Mouse (Mus musculus) cerebellum, adult 9-10 months (tissue): ENCODE data around the gene Slc25a27.

Experiments
- DNase-seq: peaks from one replicate; pipeline ENCODE4 v3.0.0; 2022

The Slc25a27 gene

GRCm38 (mm10) chr17:43645136-43645535 is 21.9 kb downstream of the Slc25a27 start:
- no peak for DNase-seq

GRCm38 (mm10) chr17:43644375-43644774 is 22.6 kb downstream of the Slc25a27 start:
- no peak for DNase-seq

DNA sequence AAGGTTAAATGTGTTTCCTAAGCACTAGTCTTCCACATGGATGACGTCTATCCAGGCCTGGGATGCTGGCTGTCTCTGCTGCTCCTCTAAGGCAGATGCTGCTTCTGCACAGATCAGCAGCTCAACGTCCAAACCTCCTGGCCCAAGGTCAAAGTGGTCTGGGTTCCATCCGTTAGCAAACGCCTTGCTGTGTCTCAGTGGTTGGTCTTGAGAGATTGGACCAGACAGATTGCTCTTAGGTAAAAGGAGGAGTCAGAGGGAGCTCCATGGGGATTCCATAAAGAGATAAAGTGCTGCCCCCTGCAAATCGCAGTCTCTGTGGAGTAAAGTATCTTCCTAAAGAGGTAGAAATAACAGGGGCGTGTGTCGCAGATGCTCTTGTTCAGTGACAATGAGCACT is 23.8 kb downstream of the Slc25a27 start:
- no peak for DNase-seq

DNA sequence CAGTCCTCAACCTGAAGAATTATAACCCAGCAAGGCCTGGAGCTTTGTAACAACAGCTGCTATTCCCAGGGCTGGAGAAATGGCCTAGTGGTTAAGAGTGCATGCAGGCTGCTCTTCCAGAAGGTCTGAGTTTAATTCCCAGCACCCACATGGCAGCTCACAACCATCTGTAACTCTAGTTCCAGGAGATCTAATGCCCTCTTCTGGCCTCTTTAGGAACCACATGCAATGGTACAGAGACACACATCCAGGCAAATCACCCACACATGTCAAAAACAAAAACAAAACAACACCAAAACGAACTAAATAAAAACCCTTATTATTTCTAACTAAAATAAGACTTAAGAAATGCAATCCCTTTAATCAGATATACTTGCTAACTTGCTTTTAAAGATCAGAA is 26.2 kb downstream of the Slc25a27 start:
- no peak for DNase-seq

GRCm38 (mm10) chr17:43637146-43637545 is 29.9 kb downstream of the Slc25a27 start:
- no peak for DNase-seq

DNA sequence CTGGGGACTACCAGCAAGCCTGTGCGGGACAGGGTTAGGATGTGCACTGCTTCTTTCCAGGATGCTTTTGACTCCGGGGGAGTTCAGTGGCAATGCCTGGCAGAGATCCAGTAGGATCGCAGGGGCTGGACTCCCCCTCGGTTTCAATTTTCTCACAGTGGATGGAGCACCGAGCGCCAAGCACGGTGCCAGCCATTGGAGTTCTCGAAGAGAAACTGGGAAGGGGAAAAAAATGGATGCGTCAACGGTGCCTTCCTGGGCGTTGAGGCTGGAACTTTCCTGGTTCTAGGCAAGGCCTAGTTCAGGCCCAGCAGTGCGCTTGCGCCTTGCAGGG is 36.6 kb downstream of the Slc25a27 start:
- no peak for DNase-seq

DNA sequence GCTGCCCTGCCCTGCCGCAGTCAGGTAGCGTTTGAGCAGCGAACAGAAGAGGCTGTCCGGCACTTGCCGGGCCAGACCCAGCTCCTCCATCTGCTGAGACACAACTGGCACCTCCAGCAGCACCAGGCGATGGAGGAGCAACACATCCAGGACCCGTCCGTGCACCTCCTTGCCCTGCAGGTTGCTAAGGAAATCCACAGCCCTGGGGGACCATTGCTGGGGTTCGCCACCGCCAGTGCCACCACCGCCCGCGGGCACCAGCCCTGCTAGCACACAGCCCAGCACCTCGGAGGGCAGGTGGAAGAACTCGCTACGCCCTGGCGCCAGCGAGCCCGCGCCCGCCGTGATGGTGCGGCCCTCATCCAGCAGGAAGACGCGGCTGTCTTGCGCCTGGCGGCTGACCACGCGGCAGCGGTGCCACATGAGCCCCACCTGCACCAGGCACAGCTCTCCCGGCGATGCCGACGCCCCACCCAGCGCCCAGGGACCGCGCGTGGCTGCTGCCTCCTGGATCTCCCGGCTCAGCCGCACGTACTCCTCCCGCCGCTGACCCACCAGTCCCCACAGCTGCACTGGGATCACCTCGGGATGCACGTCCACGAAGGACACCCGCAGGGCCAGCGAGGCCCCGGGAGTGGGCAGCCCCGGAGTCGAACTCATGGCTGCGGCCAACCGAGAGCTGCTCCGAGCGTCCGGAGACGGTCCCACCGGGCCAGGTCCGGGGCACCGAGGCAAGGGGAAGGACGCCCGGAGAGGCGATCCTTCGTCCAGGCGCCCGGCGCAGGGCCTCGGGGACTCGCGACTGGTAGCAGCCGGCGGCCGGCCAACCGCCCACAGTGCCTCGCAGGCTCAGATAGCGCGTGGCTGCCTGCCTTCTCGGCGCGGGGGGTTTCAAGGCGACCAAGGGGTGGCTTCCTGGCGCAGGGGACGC is 37.3 kb downstream of the Slc25a27 start, which contains the start of gene Tdrd6:
Gene Tdrd6 (minus strand): TSS at position 804 of the 931 bp plus-strand sequence.
- no peak for DNase-seq

GRCm38 (mm10) chr17:43629026-43629495 is 38.0 kb downstream of the Slc25a27 start:
- no peak for DNase-seq

GRCm38 (mm10) chr17:43628246-43628645 is 38.8 kb downstream of the Slc25a27 start:
- DNase-seq: no peak

GRCm38 (mm10) chr17:43622076-43622475 is 44.9 kb downstream of the Slc25a27 start:
- no peak for DNase-seq

DNA sequence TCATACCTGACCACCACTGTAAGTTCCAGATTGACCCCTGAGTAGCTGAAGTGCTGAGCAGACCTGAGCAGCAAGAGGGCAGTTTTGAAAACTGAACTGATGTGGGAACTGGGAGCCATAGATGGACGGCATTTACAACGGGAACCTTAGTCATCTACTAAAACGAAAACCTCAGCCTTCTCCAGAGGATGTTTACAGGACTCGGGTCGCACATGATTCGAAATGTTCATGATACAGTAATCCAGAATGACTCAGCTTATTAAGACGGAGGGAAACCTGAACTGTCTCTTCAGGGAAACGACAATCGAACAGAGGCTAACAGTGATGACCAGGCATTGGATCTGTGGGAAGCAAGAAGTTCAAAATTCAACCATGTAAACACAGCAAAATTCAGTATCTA is 47.9 kb downstream of the Slc25a27 start:
- no peak for DNase-seq

DNA sequence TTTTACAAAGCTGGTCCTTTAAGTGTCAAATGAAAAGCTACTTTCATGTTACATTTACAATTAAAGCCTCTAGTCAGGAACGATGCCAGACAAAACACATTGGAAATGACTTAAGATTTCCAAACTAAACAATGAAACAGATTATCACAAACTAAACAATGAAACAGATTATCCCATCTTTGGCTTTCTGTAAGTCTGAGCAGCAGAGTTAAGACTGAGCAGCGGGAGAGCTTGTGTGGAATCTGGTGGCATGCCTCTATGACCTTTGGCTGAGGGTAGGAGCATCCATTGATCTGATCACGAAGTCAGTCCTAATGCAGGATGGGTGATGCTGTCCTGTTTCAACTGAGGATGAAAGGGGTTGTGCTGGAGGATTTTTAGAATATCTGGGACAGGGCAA is 54.8 kb downstream of the Slc25a27 start:
- no peak for DNase-seq

DNA sequence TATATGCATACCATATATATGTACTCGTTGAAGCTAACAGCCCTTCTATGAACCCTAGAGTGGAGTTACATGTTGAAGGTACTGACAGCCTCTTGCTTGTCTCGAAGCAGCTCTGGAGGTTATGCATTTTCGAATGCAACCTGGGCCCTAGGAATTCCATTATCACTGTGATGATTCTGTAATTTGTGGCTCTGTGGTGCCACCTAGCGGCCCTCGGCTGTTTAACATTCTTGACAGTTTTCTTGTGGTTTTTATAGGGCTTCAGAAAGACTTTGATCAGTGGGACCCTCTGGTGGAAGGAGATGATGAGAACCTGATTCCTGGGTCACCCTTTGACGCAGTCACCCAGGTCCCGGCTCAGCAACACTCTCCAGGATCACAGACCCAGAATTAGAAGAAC is 55.4 kb downstream of the Slc25a27 start:
- peak; percentile 36 for DNase-seq

GRCm38 (mm10) chr17:43606704-43607103 is 60.3 kb downstream of the Slc25a27 start:
- peak; percentile 20 for DNase-seq

DNA sequence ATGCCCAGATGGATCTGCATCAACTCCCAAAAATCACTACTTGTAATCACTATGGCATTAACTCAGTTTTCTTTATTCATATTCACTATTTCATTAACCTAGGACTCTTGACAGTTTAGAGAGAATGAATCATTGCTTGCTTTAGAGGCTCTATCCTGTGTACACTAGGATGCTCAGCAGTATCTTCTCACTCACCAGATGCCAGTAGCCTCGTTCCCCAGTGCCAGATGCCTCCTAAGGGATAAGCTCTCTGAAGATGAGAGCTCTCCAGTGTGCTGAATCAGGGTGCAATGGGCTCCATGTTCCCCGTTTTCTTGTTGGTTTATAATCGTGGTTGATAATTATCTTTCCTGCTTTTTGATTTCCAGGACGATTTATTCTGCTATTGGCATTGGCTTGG is 68.3 kb downstream of the Slc25a27 start:
- DNase-seq: no peak

GRCm38 (mm10) chr17:43597742-43598141 is 69.3 kb downstream of the Slc25a27 start:
- DNase-seq: no peak

DNA sequence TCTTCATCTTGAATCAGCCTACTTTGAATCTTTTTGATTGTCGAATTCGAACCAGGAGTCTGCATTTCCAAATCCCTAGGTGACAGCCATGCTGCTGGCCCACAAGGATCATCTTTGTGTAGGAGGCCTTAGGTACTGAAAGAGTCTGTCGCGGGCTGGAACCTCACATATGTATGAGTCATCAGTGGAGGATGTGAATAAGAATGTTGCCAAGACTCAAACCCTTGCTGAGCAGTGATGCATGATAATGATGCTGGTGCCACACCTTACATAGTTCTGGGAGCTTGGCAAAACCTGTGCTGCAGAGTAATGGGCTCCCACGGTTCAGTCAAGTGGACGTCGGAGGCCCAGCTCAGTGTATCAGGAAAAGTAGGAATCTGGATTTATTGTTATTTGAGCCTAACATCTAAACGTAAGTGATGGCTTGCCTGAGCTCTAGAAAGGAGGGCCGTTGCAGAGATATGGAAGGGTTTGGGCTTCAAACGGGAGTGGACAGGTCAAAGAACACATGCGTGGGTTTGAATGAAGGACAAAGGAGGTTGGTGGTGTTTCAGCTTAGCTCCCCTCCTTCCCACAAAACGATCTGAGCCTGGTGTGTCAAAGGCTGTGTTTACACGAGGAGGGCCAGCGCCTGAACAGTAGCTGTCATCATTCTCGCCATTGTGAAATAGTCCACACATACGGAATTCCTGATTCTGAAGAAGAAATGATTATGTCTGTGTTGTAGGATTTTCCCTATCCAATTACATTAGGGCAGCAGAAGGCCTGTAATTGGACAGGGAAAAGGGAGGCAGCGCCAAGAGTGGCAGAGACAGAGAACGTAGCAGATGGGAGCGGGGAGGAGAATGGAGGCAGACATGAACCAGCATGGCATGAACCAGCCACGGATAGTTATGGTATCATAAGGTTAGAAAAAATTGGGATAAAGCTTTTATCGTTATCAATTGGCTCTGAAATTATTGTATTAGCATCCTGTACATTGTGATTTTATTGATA is 74.4 kb downstream of the Slc25a27 start:
- no peak for DNase-seq
